Mouse (Mus musculus) embryonic facial prominence, embryonic 14.5 days (tissue): ENCODE results near the gene Phf21b. TPM values are rescaled to one million over a fixed set of nuclear protein-coding genes. Genes with fewer than 3 reads are reported as not detected.

Source experiments
- ATAC-seq: fragments of 200-750 bp; cut with Nextera tagmentation; 2 replicates; pipeline ENCODE4 v1.8.0; 2017; ENCODE audit warnings: low read depth, moderate number of reproducible peaks, moderate TSS enrichment
- DNase-seq: peaks from one replicate; pipeline ENCODE4 v3.0.0-alpha.2; 2015; ENCODE audit warnings: low spot score
- H3K27ac ChIP-seq: fragments of 300-500 bp; sonication (generic); replicated peaks from 2 replicates; pipeline ENCODE4 v1.5.1; 2014; ENCODE audit warnings: low read depth, mild to moderate bottlenecking, low read length, moderate library complexity
- H3K27me3 ChIP-seq: fragments of 300-500 bp; sonication (generic); replicated peaks from 2 replicates; pipeline ENCODE4 v1.6.1; 2014; ENCODE audit warnings: low read length; ENCODE audit not compliant: control insufficient read depth, insufficient read depth
- H3K36me3 ChIP-seq: fragments of 300-500 bp; sonication (generic); 2 replicates; pipeline ENCODE4 v1.6.1; 2014; ENCODE audit warnings: low read length, mixed read lengths; ENCODE audit not compliant: control insufficient read depth, insufficient read depth
- H3K4me1 ChIP-seq: fragments of 300-500 bp; sonication (generic); 2 replicates; pipeline ENCODE4 v1.6.1; 2014; ENCODE audit warnings: antibody characterized with exemption, low read length; ENCODE audit not compliant: control insufficient read depth, insufficient read depth
- H3K4me2 ChIP-seq: fragments of 300-500 bp; sonication (generic); 2 replicates; pipeline ENCODE4 v1.6.1; 2014; ENCODE audit warnings: low read depth, mild to moderate bottlenecking, low read length, moderate library complexity, mixed read lengths
- H3K4me3 ChIP-seq: fragments of 300-500 bp; sonication (generic); 2 replicates; pipeline ENCODE4 v1.5.1; 2014; ENCODE audit warnings: low read depth, mild to moderate bottlenecking, low read length
- H3K9ac ChIP-seq: fragments of 300-500 bp; sonication (generic); 2 replicates; pipeline ENCODE4 v1.6.1; 2014; ENCODE audit warnings: low read depth, mild to moderate bottlenecking, low read length, moderate library complexity, mixed read lengths
- H3K9me3 ChIP-seq: fragments of 300-500 bp; sonication (generic); 2 replicates; pipeline ENCODE4 v1.6.1; 2016; ENCODE audit warnings: low read length; ENCODE audit not compliant: control insufficient read depth
- WGBS: fragments of 180-500 bp; shearing (Covaris S2); extraction: QIAGEN DNeasy Blood & Tissue Kit; methylation state at CpG from one replicate; pipeline ENCODE4 v1.1.7; 2014; 5-methylcytosine and 5-hydroxymethylcytosine counted together
- polyA plus RNA-seq: library from polyadenylated mRNA; unstranded; fragments of >200 nt; fragmentation: Nextera tagmentation; extraction: Ambion mirVana; gene quantifications from 2 replicates; pipeline ENCODE4 v1.2.1, GENCODE M21; 2014

The Phf21b gene
- polyA plus RNA-seq, 1 experiment from 2014 or later = 0.49 TPM

- H3K9me3 ChIP-seq = no peaks in the 10 kb centered on the region
- 42% methylated on average over 11 of the region's 11 CpGs for WGBS
Measured at GRCm38 (mm10) chr15:84736346-84736993, 119.4 kb downstream of the Phf21b start.

More at GRCm38 (mm10) chr15:84736346-84736993, 119.4 kb downstream of the Phf21b start:
- Histone ChIP-seq H3K9ac (no peak overlapping the region), H3K4me3 (no peak overlapping the region), H3K27ac (no peak overlapping the region), H3K4me2 (0 out of 2 replicates have a peak overlapping the region, but pooled peaks have one; percentile 6), H3K27me3 (no peaks in the 10 kb centered on the region), H3K36me3 (no peaks in the 10 kb centered on the region), H3K4me1 (no peaks in the 10 kb centered on the region)
- DNase-seq (no peak), ATAC-seq (no peak)

Other genes starting within 250 kb of the Phf21b start
- gene Prr5, start 186.4 kb downstream of the Phf21b start, polyA plus RNA-seq = 26.4 and 31.8 TPM in 2 replicates
- 3.1 and 4.6 TPM in 2 replicates for gene Arhgap8, start 136.0 kb downstream of the Phf21b start, polyA plus RNA-seq
- 0.28 and 0.33 TPM in 2 replicates for gene Gm29666, start 64.0 kb upstream of the Phf21b start, polyA plus RNA-seq
- 27.4 and 28.6 TPM in 2 replicates for gene Nup50, start 67.4 kb upstream of the Phf21b start, polyA plus RNA-seq
- 9.2 and 11.1 TPM in 2 replicates for gene 5031439G07Rik, start 132.5 kb upstream of the Phf21b start, polyA plus RNA-seq
- 8.3 and 13.0 TPM in 2 replicates for gene Upk3a, start 161.1 kb upstream of the Phf21b start, polyA plus RNA-seq
- gene Fam118a, start 172.9 kb upstream of the Phf21b start, polyA plus RNA-seq = 21.9 and 23.1 TPM in 2 replicates